Mouse (Mus musculus) kidney, embryonic 16.5 days (tissue): ENCODE data around the gene Trarg1. TPM values are rescaled to one million over a fixed set of nuclear protein-coding genes. Genes with fewer than 3 reads are reported as not detected.

ENCODE experiments used
- ATAC-seq: fragments of 200-750 bp; cut with Nextera tagmentation; 2 replicates; pipeline ENCODE4 v1.8.0; 2017; ENCODE audit warnings: moderate TSS enrichment; ENCODE audit not compliant: low FRiP score, low TSS enrichment
- H3K27ac ChIP-seq: fragments of 300-500 bp; sonication (generic); 2 replicates; pipeline ENCODE4 v1.5.1; 2014; ENCODE audit warnings: low read length
- H3K27me3 ChIP-seq: fragments of 300-500 bp; sonication (generic); 2 replicates; pipeline ENCODE4 v1.6.1; 2014; ENCODE audit warnings: low read length, control low read depth, mixed read lengths; ENCODE audit not compliant: insufficient read depth
- H3K36me3 ChIP-seq: fragments of 300-500 bp; sonication (generic); 2 replicates; pipeline ENCODE4 v1.6.1; 2014; ENCODE audit warnings: low read length, control low read depth, mixed read lengths; ENCODE audit not compliant: insufficient read depth
- H3K4me1 ChIP-seq: fragments of 300-500 bp; sonication (generic); 2 replicates; pipeline ENCODE4 v1.6.1; 2014; ENCODE audit warnings: low read length, control low read depth, mixed read lengths; ENCODE audit not compliant: insufficient read depth
- H3K4me2 ChIP-seq: fragments of 300-500 bp; sonication (generic); replicated peaks from 2 replicates; pipeline ENCODE4 v1.6.1; 2014; ENCODE audit warnings: low read depth, low read length
- H3K4me3 ChIP-seq: fragments of 300-500 bp; sonication (generic); 2 replicates; pipeline ENCODE4 v1.5.1; 2014; ENCODE audit warnings: mild to moderate bottlenecking, low read length
- H3K9ac ChIP-seq: fragments of 300-500 bp; sonication (generic); replicated peaks from 2 replicates; pipeline ENCODE4 v1.6.1; 2014; ENCODE audit warnings: low read length
- H3K9me3 ChIP-seq: fragments of 300-500 bp; sonication (generic); 2 replicates; pipeline ENCODE4 v1.6.1; 2016; ENCODE audit warnings: low read length, control low read depth
- WGBS: fragments of 180-500 bp; shearing (Covaris S2); extraction: QIAGEN DNeasy Blood & Tissue Kit; methylation state at CpG from one replicate; pipeline ENCODE4 v1.1.7; 2014; 5-methylcytosine and 5-hydroxymethylcytosine counted together
- polyA plus RNA-seq: library from polyadenylated mRNA; unstranded; fragments of >200 nt; fragmentation: Nextera tagmentation; extraction: Ambion mirVana; gene quantifications from 2 replicates; pipeline ENCODE4 v1.2.1, GENCODE M21; 2015

Trarg1 gene
- polyA plus RNA-seq, 1 experiment from 2014 or later = 2.2 TPM

DNA sequence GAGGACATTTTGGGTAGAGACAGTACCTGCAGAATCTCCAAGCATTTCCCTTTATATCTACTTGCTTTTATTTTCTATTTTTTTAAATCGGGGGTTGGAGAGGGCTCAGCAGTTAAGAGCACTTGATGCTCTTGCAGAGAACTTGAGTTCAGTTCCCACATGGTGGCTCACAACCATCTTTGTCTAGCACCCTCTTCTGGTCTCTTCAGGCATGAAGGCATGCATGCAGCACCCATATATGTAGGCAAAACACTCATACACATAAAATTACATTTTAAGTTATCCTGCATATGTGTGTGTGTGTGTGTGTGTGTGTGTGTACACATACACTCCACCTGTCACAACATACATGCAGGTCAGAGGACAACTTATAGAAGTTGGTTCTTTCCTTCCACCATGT lies 66.3 kb downstream of the Trarg1 start:
- WGBS = 91% methylated on average over 1 of the region's 1 CpGs
- Histone ChIP-seq H3K9me3 (no peaks in the 10 kb centered on the region), H3K4me3 (no peak overlapping the region), H3K27me3 (no peaks in the 10 kb centered on the region), H3K36me3 (peaks cover 52% of the 10 kb centered on the region), H3K27ac (no peak overlapping the region), H3K4me1 (no peaks in the 10 kb centered on the region), H3K4me2 (no peak overlapping the region), H3K9ac (no peak overlapping the region)
- no peak for ATAC-seq

Other genes with a start within 250 kb of the Trarg1 start
- gene Abr, start 57.5 kb upstream of the Trarg1 start, polyA plus RNA-seq = 40.4 and 41.0 TPM in 2 replicates
- 0.17 and 0.24 TPM in 2 replicates for gene Bhlha9, start 7.3 kb upstream of the Trarg1 start, polyA plus RNA-seq
- 34.0 and 34.8 TPM in 2 replicates for gene Gosr1, start 83.8 kb downstream of the Trarg1 start, polyA plus RNA-seq
- gene Cpd, start 167.2 kb downstream of the Trarg1 start, polyA plus RNA-seq = 12.3 and 13.9 TPM in 2 replicates
- gene Tmigd1, start 222.4 kb downstream of the Trarg1 start, polyA plus RNA-seq = 3.2 and 4.1 TPM in 2 replicates
- gene Blmh, start 245.0 kb downstream of the Trarg1 start, polyA plus RNA-seq = 190 and 196 TPM in 2 replicates